Mouse (Mus musculus) embryonic facial prominence, embryonic 15.5 days (tissue): Measurements from ENCODE around the gene Slc5a2. TPM values are rescaled to one million over a fixed set of nuclear protein-coding genes. Genes with fewer than 3 reads are reported as not detected.

ENCODE experiments used
- ATAC-seq: fragments of 200-750 bp; cut with Nextera tagmentation; 2 replicates; pipeline ENCODE4 v1.8.0; 2017; ENCODE audit warnings: low read depth, moderate TSS enrichment; ENCODE audit not compliant: insufficient number of reproducible peaks, low FRiP score, low TSS enrichment
- H3K27ac ChIP-seq: fragments of 300-500 bp; sonication (generic); replicated peaks from 2 replicates; pipeline ENCODE4 v1.5.1; 2015; ENCODE audit warnings: mild to moderate bottlenecking, inconsistent platforms
- H3K27me3 ChIP-seq: fragments of 300-500 bp; sonication (generic); 2 replicates; pipeline ENCODE4 v1.6.1; 2015; ENCODE audit warnings: inconsistent platforms
- H3K36me3 ChIP-seq: fragments of 300-500 bp; sonication (generic); 2 replicates; pipeline ENCODE4 v1.6.1; 2015; ENCODE audit warnings: mild to moderate bottlenecking, inconsistent platforms
- H3K4me1 ChIP-seq: fragments of 300-500 bp; sonication (generic); 2 replicates; pipeline ENCODE4 v1.6.1; 2015; ENCODE audit warnings: inconsistent platforms
- H3K4me2 ChIP-seq: fragments of 300-500 bp; sonication (generic); replicated peaks from 2 replicates; pipeline ENCODE4 v1.6.1; 2015; ENCODE audit warnings: mild to moderate bottlenecking, inconsistent platforms
- H3K4me3 ChIP-seq: fragments of 300-500 bp; sonication (generic); replicated peaks from 2 replicates; pipeline ENCODE4 v1.5.1; 2015; ENCODE audit warnings: mild to moderate bottlenecking, inconsistent platforms
- H3K9ac ChIP-seq: fragments of 300-500 bp; sonication (generic); 2 replicates; pipeline ENCODE4 v1.6.1; 2015; ENCODE audit warnings: inconsistent platforms
- H3K9me3 ChIP-seq: fragments of 300-500 bp; sonication (generic); replicated peaks from 2 replicates; pipeline ENCODE4 v1.6.1; 2016; ENCODE audit warnings: inconsistent platforms
- WGBS: fragments of 180-500 bp; shearing (Covaris S2); methylation state at CpG from one replicate; pipeline ENCODE4 v1.1.7; 2015; 5-methylcytosine and 5-hydroxymethylcytosine counted together
- polyA plus RNA-seq: library from polyadenylated mRNA; unstranded; fragments of >200 nt; fragmentation: Nextera tagmentation; extraction: Ambion mirVana; gene quantifications from 2 replicates; pipeline ENCODE4 v1.2.1, GENCODE M21; 2015

The Slc5a2 gene
- polyA plus RNA-seq, 1 experiment from 2014 or later = not detected

- Histone ChIP-seq H3K27me3 (no peaks in the 10 kb centered on the region), H3K9ac (no peak overlapping the region), H3K27ac (no peak overlapping the region), H3K36me3 (no peaks in the 10 kb centered on the region), H3K4me2 (no peak overlapping the region), H3K4me1 (peaks cover 28% of the 10 kb centered on the region), H3K4me3 (no peak overlapping the region), H3K9me3 (no peaks in the 10 kb centered on the region)
- WGBS = 57% methylated on average over 3 of the region's 3 CpGs
- no peak for ATAC-seq
These were observed 36.7 kb downstream of the Slc5a2 start for GRCm38 (mm10) chr7:128302151-128302550.

GRCm38 (mm10) chr7:128304198-128304597, 38.7 kb downstream of the Slc5a2 start:
- no peak overlapping the region for H3K4me2 ChIP-seq
- no peaks in the 10 kb centered on the region for H3K9me3 ChIP-seq
- 47% methylated on average over 6 of the region's 6 CpGs for WGBS
- H3K4me1 ChIP-seq = peaks cover 12% of the 10 kb centered on the region
- no peaks in the 10 kb centered on the region for H3K27me3 ChIP-seq
- no peak overlapping the region for H3K4me3 ChIP-seq
- no peak overlapping the region for H3K27ac ChIP-seq
- no peak overlapping the region for H3K9ac ChIP-seq
- H3K36me3 ChIP-seq = no peaks in the 10 kb centered on the region
- no peak for ATAC-seq

GRCm38 (mm10) chr7:128304907-128305306, 39.5 kb downstream of the Slc5a2 start:
- Histone ChIP-seq H3K9me3 (no peaks in the 10 kb centered on the region), H3K4me3 (no peak overlapping the region), H3K4me2 (no peak overlapping the region), H3K9ac (no peak overlapping the region), H3K27me3 (no peaks in the 10 kb centered on the region), H3K36me3 (no peaks in the 10 kb centered on the region), H3K4me1 (peaks cover 12% of the 10 kb centered on the region), H3K27ac (no peak overlapping the region)
- whole genome bisulfite sequencing = 7% methylated on average over 5 of the region's 5 CpGs
- no peak for ATAC-seq

GRCm38 (mm10) chr7:128307851-128308250, 42.4 kb downstream of the Slc5a2 start:
- no peak overlapping the region for H3K27ac ChIP-seq
- no peak for ATAC-seq
- no peaks in the 10 kb centered on the region for H3K9me3 ChIP-seq
- H3K4me1 ChIP-seq = peaks cover 17% of the 10 kb centered on the region
- H3K27me3 ChIP-seq = no peaks in the 10 kb centered on the region
- H3K9ac ChIP-seq = no peak overlapping the region
- no peaks in the 10 kb centered on the region for H3K36me3 ChIP-seq
- H3K4me2 ChIP-seq = no peak overlapping the region
- no peak overlapping the region for H3K4me3 ChIP-seq

- WGBS = 60% methylated on average over 3 of the region's 3 CpGs
These were observed 43.8 kb downstream of the Slc5a2 start for GRCm38 (mm10) chr7:128309216-128309615.

GRCm38 (mm10) chr7:128309776-128310175, 44.3 kb downstream of the Slc5a2 start:
- 56% methylated on average over 1 of the region's 1 CpGs for WGBS
- H3K36me3 ChIP-seq = no peaks in the 10 kb centered on the region
- no peaks in the 10 kb centered on the region for H3K9me3 ChIP-seq
- H3K27me3 ChIP-seq = no peaks in the 10 kb centered on the region
- H3K9ac ChIP-seq = no peak overlapping the region
- ATAC-seq = no peak
- H3K4me2 ChIP-seq = no peak overlapping the region
- H3K4me1 ChIP-seq = peaks cover 6% of the 10 kb centered on the region; the same call in 1 of the 2 replicates
- no peak overlapping the region for H3K4me3 ChIP-seq
- H3K27ac ChIP-seq = no peak overlapping the region

More at GRCm38 (mm10) chr7:128309216-128309615, 43.8 kb downstream of the Slc5a2 start:
- no peak for ATAC-seq
- Histone ChIP-seq H3K27ac (no peak overlapping the region), H3K9me3 (no peaks in the 10 kb centered on the region), H3K36me3 (no peaks in the 10 kb centered on the region), H3K4me1 (peaks cover 11% of the 10 kb centered on the region; the same call in 1 of the 2 replicates), H3K27me3 (no peaks in the 10 kb centered on the region), H3K4me3 (no peak overlapping the region), H3K9ac (no peak overlapping the region), H3K4me2 (no peak overlapping the region)

GRCm38 (mm10) chr7:128310229-128310688, 44.8 kb downstream of the Slc5a2 start:
- 58% methylated on average over 8 of the region's 8 CpGs for WGBS
- Histone ChIP-seq H3K27ac (no peak overlapping the region), H3K9me3 (no peaks in the 10 kb centered on the region), H3K4me1 (0 out of 2 replicates have a peak, but pooled peaks cover 5% of the 10 kb centered on the region), H3K9ac (no peak overlapping the region), H3K27me3 (no peaks in the 10 kb centered on the region), H3K4me3 (no peak overlapping the region), H3K4me2 (no peak overlapping the region), H3K36me3 (no peaks in the 10 kb centered on the region)
- no peak for ATAC-seq

- 0 out of 2 replicates have a peak, but pooled peaks cover 5% of the 10 kb centered on the region for H3K4me1 ChIP-seq
- no peaks in the 10 kb centered on the region for H3K36me3 ChIP-seq
- H3K9ac ChIP-seq = no peak overlapping the region
- H3K27ac ChIP-seq = no peak overlapping the region
- H3K27me3 ChIP-seq = no peaks in the 10 kb centered on the region
- WGBS = 35% methylated on average over 3 of the region's 3 CpGs
- no peak for ATAC-seq
- no peaks in the 10 kb centered on the region for H3K9me3 ChIP-seq
- H3K4me2 ChIP-seq = no peak overlapping the region
- H3K4me3 ChIP-seq = no peak overlapping the region
These were observed 45.8 kb downstream of the Slc5a2 start for GRCm38 (mm10) chr7:128311263-128311662.

GRCm38 (mm10) chr7:128311811-128312210, 46.4 kb downstream of the Slc5a2 start:
- Histone ChIP-seq H3K4me3 (no peak overlapping the region), H3K27me3 (no peaks in the 10 kb centered on the region), H3K4me2 (no peak overlapping the region), H3K9ac (no peak overlapping the region), H3K27ac (no peak overlapping the region), H3K9me3 (no peaks in the 10 kb centered on the region), H3K4me1 (0 out of 2 replicates have a peak, but pooled peaks cover 5% of the 10 kb centered on the region), H3K36me3 (no peaks in the 10 kb centered on the region)
- ATAC-seq = no peak
- 77% methylated on average over 8 of the region's 8 CpGs for whole genome bisulfite sequencing

GRCm38 (mm10) chr7:128312375-128313059, 47.1 kb downstream of the Slc5a2 start:
- no peaks in the 10 kb centered on the region for H3K9me3 ChIP-seq
- ATAC-seq = no peak
- no peak overlapping the region for H3K27ac ChIP-seq
- no peaks in the 10 kb centered on the region for H3K27me3 ChIP-seq
- WGBS = 74% methylated on average over 13 of the region's 13 CpGs
- H3K36me3 ChIP-seq = no peaks in the 10 kb centered on the region
- no peak overlapping the region for H3K4me3 ChIP-seq
- H3K4me2 ChIP-seq = no peak overlapping the region
- H3K4me1 ChIP-seq = 0 out of 2 replicates have a peak, but pooled peaks cover 5% of the 10 kb centered on the region
- H3K9ac ChIP-seq = no peak overlapping the region

GRCm38 (mm10) chr7:128313601-128314000, 48.1 kb downstream of the Slc5a2 start:
- 84% methylated on average over 2 of the region's 2 CpGs for WGBS
- no peak for ATAC-seq

GRCm38 (mm10) chr7:128314491-128314890, 49.0 kb downstream of the Slc5a2 start:
- no peaks in the 10 kb centered on the region for H3K9me3 ChIP-seq
- no peaks in the 10 kb centered on the region for H3K27me3 ChIP-seq
- H3K9ac ChIP-seq = no peak overlapping the region
- no peaks in the 10 kb centered on the region for H3K36me3 ChIP-seq
- no peak overlapping the region for H3K4me3 ChIP-seq
- 0 out of 2 replicates have a peak, but pooled peaks cover 5% of the 10 kb centered on the region for H3K4me1 ChIP-seq
- ATAC-seq = no peak
- 75% methylated on average over 7 of the region's 7 CpGs for WGBS
- no peak overlapping the region for H3K4me2 ChIP-seq
- no peak overlapping the region for H3K27ac ChIP-seq

More at GRCm38 (mm10) chr7:128313601-128314000, 48.1 kb downstream of the Slc5a2 start:
- Histone ChIP-seq H3K36me3 (no peaks in the 10 kb centered on the region), H3K4me3 (no peak overlapping the region), H3K27me3 (no peaks in the 10 kb centered on the region), H3K9me3 (no peaks in the 10 kb centered on the region), H3K4me2 (no peak overlapping the region), H3K9ac (no peak overlapping the region), H3K27ac (no peak overlapping the region), H3K4me1 (0 out of 2 replicates have a peak, but pooled peaks cover 5% of the 10 kb centered on the region)
